Mouse (Mus musculus): ENCODE measurements at regions not wholly inside any gene's neighbourhood (a gene's known extent, or its start where the extent isn't known, plus 50 kb on each side); places are given as distances from the start of the nearest gene placed in this dataset.

DNA sequence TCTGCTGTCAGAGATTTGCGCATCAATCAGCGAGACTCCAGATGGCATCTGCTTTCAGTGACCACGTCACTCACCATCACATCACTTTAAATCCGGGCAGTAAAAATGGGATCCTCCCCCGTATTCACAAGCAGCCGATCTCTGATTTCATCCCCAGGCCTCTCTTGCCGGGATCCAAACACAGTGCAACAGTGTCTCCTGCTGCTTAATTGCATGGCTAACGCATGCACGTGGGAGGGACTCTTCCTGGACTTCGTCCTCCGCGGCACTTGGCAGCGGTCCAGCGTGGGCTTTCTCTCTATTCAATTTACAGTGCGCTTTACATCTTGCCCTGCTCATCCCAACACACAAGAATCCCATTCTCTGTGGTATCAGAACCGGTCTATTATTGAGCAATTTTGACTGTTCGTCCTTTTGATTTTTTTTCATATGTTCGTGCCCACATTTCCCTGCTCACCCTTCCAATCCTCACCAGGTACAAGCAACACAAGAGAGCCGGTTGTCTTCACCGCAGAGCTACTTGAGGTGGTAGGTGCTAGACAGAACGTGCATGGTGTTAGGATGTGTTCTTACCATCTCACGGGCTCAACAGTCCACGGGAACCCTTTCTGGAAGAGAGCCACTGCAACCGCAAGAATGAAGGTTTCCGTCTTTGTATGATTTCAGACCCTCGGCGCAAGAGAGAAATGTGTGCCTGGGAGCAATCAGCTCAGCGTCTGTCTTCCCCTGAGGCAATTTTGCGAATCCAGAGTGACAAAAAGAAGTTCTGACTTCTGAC is 109.3 kb downstream of the Tbx4 start:
- no peak for TF ChIP-seq CTCF (IDR thresholded peaks at IDR 0.05; ENCODE audit: control insufficient read depth, insufficient read depth, insufficient replicate concordance, low read depth, low read length)
- TF ChIP-seq POLR2A (IDR thresholded peaks at IDR 0.05; ENCODE audit: control insufficient read depth, low read depth, low read length), result no peak

Data from testis, adult 2 months (tissue).